Mouse (Mus musculus) cerebellum, postnatal 4 days (tissue): ENCODE results near the gene Grik4.
"Not testable (repeated sequence)": the region's sequence is repeated elsewhere in the genome, so short reads cannot be mapped to it uniquely, and the experiment has no call there.

ENCODE experiments used
- DNase-seq, 2 experiments: peaks; one replicate each; pipeline ENCODE4 v3.0.0; 2022; ENCODE audit warnings: low spot score in 2 of 2, mixed read lengths in 1 of 2

Gene Grik4

DNA sequence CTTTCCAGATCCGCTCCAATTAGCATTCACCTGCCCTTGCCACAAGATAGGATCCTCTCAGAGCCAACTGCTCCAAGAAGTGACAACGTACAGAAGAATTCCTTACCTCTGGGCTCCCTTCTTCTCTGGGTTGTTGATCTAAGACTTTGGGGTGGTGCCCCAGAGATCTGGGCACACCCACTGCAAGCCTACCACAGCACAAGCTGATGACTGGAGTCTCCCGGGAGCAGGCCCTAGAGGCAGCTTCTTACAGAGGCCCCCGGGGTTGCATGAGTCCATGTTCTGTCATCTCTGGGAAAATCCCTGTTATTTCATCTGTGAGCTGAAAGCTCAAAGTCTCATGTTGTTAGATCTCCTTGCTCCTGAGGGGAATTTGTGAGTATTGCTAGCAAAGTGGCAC, 146.0 kb downstream of the Grik4 start:
- DNase-seq = no peak

DNA sequence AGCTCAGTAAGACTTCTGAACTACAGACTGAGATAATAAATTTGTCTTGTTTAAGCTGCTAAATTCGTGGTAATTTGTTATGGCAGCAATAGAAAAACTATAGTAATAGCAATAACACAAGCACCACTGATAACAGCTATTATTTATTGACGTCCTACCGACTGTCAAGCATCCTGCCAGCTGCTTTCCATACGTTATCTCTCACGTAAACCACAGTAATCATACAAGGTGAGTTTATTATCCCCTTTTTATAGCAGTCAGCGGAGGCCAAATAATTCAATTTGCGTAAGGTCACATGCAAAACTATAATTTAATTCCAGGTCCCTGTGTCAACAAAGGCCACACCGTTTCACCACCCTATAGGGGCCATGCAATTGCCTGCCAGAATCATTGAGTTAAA, 147.0 kb downstream of the Grik4 start:
- no peak for DNase-seq

DNA sequence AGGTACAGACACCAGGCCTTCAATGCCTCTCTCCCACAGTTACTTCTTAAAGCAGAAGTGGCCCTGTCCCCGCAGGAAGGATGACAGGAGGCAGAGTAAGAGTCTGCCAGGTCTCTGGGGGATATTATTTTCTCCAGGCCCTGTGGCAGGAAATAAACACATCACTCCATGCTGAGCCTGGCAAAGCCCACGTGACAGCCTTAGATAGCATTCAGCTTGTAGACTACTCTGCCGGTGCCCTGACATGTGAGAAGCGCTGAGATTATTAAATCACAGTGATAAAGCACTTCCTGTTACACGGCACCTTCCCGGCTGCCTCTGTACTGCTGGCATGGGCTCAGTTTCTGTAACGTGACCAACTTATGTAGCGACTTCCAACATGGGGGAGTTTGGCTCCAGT, 148.4 kb downstream of the Grik4 start:
- peak in 1 of 2 experiments; percentile 14 for DNase-seq

DNA sequence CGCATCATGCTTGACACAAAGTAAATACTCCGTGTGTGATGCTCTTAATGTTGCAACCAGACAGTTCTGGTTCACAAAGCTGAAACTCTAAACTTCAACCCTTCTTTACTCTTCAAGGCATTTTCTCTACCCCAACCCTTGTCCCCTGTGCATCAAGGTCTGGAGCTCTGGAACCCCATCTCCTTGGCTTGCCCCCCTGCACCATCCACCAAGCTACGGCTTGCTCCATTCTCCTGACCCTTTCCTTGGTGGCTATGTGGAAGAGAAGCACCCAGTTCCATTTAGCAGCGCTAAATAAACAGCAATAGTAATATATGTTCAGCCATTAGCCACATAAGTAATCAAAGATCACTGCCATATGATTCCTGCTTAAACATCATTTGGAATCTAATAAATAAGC, 150.3 kb downstream of the Grik4 start:
- peak in 1 of 2 experiments; percentile 7 for DNase-seq

DNA sequence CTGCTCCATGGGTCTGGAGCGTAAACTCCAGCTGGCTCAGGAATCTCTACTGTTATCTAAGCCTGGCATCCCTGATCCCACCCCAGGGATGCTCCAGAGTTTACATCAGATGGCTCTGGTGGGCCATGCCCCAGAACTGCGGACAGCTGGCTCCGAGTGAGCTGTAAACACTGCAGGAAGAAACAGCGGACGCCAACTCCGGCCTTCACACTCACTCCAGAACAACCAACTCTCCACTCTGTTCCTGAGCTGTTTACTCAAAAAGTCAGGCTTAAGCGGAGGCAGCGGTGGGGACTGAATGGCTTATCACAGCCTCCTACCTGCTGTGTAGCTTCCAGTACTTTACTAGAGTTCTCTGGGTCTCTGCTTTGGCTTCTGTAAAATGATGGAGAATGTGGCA, 150.7 kb downstream of the Grik4 start:
- peak in 1 of 2 experiments; percentile 5 for DNase-seq

- peak in 1 of 2 experiments; percentile 11 for DNase-seq
Measured at GRCm38 (mm10) chr9:42792381-42792780, 151.9 kb downstream of the Grik4 start.

DNA sequence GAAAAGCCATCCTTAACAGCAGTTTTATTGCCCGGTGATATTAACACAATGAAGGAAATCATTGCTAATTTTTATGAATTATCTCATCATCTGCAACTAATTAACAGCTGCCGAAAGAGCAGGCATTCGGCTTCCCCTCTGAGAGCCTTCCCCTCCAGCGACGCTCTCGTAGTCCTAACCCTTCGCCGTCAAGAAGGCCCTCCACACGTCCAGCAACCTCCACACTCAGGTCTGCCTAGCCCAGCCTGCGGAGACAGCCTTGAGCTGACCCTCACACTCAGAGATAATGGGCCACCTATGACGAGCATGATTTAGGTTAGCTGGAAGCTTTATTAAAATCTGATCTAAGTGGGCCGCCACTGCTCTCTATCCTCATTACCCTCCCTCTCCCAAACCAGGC, 152.5 kb downstream of the Grik4 start:
- DNase-seq = peak in 1 of 2 experiments; percentile 17

- DNase-seq = peak in 1 of 2 experiments; percentile 18
Measured at GRCm38 (mm10) chr9:42791346-42791745, 152.9 kb downstream of the Grik4 start.

- DNase-seq = peak in 1 of 2 experiments; percentile 64
Measured at GRCm38 (mm10) chr9:42788471-42788870, 155.8 kb downstream of the Grik4 start.

- DNase-seq = no peak
Measured at GRCm38 (mm10) chr9:42786882-42787281, 157.4 kb downstream of the Grik4 start.

DNA sequence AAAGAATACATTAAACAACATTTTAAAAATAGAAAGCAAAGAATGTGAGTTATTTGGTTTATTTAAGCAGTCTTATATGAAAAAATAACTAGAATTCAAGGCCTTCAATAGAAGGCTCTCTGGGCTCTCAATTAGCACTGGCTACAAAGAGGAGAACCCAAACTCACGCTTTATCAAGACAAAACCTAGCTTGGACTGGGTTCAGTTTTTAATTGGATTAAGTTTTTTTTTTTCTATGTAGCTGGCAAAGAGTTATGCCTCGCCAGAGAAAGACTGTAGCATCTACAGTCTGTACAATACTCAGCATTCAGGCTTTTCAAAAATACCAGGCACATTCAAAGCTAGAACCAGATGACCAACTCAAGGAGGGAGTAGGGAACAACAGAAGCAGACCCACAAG, 158.0 kb downstream of the Grik4 start:
- DNase-seq = no peak

DNA sequence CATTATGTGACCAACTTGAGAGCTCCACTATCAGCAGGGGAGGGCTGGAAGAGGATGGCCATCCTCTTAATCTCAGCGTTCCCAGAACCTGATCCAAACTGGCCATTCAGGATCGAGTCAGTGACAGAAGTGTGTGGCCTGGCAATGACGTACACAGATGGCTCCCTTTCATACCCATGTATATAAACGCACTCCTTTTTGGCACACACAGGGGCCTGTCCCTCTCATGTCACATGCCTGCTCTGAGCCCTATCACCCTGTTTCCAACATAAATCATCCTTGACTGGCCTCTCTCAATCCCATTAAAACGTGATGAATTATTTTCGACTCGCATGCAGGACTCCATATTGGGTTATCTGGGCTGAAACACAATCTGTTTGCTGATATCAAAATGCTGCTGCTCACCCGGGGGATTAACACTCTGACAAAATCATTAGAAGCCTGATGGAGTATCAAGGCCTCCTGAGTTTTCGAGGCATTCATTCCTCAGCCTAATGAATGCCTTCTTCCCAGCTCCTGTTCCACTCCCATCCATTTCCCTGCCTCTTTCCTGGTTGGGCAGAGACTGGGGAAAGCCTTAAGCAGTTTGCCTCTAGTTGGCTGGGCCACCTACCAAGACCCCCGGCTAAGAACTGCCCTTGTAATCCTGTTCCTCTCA, 159.0 kb downstream of the Grik4 start:
- DNase-seq = no peak

GRCm38 (mm10) chr9:42783248-42783903, 160.9 kb downstream of the Grik4 start:
- DNase-seq = no peak

DNA sequence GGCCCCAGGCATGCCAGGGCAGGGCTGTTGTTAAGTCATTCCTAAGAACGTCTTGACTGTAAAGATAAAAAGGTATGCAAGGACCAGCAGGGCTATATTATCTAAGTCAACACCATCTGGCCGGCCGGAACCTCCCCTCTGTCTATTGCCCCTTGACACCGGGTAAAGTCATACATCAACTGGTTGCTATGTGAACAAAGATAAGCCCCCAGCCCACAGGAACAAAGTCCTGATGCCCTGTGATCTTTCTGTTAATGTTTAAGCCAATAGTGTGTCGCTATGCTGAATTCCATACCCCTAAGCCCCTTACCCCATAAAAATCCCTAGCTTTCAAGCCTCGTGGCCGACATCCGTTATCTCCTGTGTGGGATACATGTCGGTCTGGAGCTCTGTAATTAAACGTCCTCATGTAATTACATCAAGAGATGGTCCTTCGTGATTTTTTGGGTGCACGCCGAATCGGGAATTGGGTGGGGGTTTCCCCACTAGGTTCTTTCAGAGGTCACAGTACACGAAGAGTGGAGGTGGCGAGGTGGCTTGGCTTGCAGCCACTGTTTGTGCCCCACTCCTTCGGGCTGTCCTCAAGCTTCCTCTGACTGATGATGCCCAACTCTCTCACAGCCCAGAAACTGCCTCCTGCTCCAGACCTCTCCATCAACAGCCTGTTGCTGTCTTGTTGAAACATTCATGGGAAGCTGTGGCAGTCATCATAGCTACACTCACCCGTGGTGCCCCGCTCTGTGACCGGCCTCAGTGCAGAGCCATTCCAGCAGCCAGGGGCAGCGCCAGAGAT, 165.6 kb downstream of the Grik4 start:
- DNase-seq = not testable (repeated sequence)

DNA sequence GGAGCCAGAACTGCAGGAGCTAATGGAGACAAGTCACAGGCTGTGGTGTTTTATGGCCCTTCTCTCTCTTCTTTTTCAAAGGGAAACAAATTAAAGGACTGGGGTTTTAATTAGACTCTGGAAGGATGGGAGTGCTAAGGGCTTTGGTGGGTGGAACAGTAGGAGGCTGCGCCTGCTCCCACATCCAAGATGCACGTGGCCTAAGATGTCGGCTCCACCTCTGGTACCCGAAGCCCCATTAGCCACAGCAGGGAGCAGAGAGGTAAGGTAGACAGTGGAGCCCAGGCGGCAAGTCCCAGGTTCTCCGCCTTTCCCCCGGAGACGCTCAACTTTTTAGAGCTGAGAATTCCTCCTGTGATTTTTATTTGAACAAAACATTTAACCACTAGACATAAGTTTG, 166.4 kb downstream of the Grik4 start:
- DNase-seq = no peak

GRCm38 (mm10) chr9:42776804-42777203, 167.5 kb downstream of the Grik4 start:
- DNase-seq = no peak

GRCm38 (mm10) chr9:42764823-42765560, 179.3 kb downstream of the Grik4 start:
- DNase-seq = no peak

GRCm38 (mm10) chr9:42758682-42759205, 185.5 kb downstream of the Grik4 start:
- no peak for DNase-seq

GRCm38 (mm10) chr9:42757012-42757640, 187.2 kb downstream of the Grik4 start:
- no peak for DNase-seq

- DNase-seq = no peak
Measured at GRCm38 (mm10) chr9:42754699-42755098, 189.6 kb downstream of the Grik4 start.

DNA sequence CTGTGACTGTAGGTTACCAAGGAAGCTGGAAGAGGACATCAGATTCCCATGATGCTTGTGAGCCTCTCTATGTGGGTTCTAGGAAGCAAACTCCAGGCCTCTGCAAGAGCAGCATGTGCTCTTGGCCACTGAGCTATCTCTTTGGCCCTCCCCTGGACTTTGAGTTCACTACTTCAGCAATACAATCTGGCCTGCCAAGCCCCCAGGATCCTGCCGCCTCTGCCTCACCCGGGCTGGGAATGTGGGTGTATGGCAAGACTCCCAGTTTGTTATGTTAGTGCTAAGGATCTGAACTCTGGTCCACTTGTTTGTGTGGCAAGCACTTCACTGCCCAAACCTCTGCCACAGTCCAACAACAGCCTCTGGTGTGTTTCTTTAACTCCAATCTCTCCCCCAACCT, 193.1 kb downstream of the Grik4 start:
- DNase-seq = no peak
